Mouse (Mus musculus) ovary, postnatal 36 days (tissue): Measurements from ENCODE around the gene Nek8.
"Not testable (repeated sequence)": the region's sequence is repeated elsewhere in the genome, so short reads cannot be mapped to it uniquely, and the experiment has no call there.

Experiments
- DNase-seq: peaks from one replicate; pipeline ENCODE4 v3.0.0; 2022; ENCODE audit warnings: low spot score, mixed read lengths

Nek8 gene

GRCm38 (mm10) chr11:78146707-78147543, 29.6 kb downstream of the Nek8 start:
- no peak for DNase-seq

GRCm38 (mm10) chr11:78146168-78146567, 30.3 kb downstream of the Nek8 start:
- no peak for DNase-seq

- no peak for DNase-seq
Measured at GRCm38 (mm10) chr11:78143520-78143919, 33.0 kb downstream of the Nek8 start.

- DNase-seq = no peak
Measured at GRCm38 (mm10) chr11:78140665-78141064, 35.8 kb downstream of the Nek8 start.

GRCm38 (mm10) chr11:78138023-78138422, 38.5 kb downstream of the Nek8 start:
- no peak for DNase-seq

GRCm38 (mm10) chr11:78137584-78137983, 38.9 kb downstream of the Nek8 start:
- DNase-seq = no peak

- no peak for DNase-seq
Measured at GRCm38 (mm10) chr11:78136132-78136531, 40.3 kb downstream of the Nek8 start.

- DNase-seq = not testable (repeated sequence)
Measured at GRCm38 (mm10) chr11:78135314-78135713, 41.2 kb downstream of the Nek8 start.

GRCm38 (mm10) chr11:78134344-78134743, 42.1 kb downstream of the Nek8 start:
- DNase-seq = no peak

- DNase-seq = no peak
Measured at GRCm38 (mm10) chr11:78133915-78134314, 42.6 kb downstream of the Nek8 start.

- no peak for DNase-seq
Measured at GRCm38 (mm10) chr11:78129458-78129857, 47.0 kb downstream of the Nek8 start.

GRCm38 (mm10) chr11:78126739-78127138, 49.7 kb downstream of the Nek8 start:
- DNase-seq = no peak

GRCm38 (mm10) chr11:78125691-78126090, 50.8 kb downstream of the Nek8 start:
- DNase-seq = no peak

- DNase-seq = no peak
Measured at GRCm38 (mm10) chr11:78123782-78124181, 52.7 kb downstream of the Nek8 start.

- no peak for DNase-seq
Measured at GRCm38 (mm10) chr11:78122815-78123214, 53.7 kb downstream of the Nek8 start.

GRCm38 (mm10) chr11:78121176-78121575, 55.3 kb downstream of the Nek8 start:
- DNase-seq = no peak

GRCm38 (mm10) chr11:78119898-78120297, 56.6 kb downstream of the Nek8 start:
- no peak for DNase-seq

- DNase-seq = no peak
Measured at GRCm38 (mm10) chr11:78118467-78118866, 58.0 kb downstream of the Nek8 start.

- no peak for DNase-seq
Measured at GRCm38 (mm10) chr11:78116146-78116410, 60.4 kb downstream of the Nek8 start.
